Mouse (Mus musculus) right cerebral cortex, postnatal 14 days (tissue): ENCODE measurements around the gene Gm7247.
"Not testable (repeated sequence)": the region's sequence is repeated elsewhere in the genome, so short reads cannot be mapped to it uniquely, and the experiment has no call there.

Experiments used
- DNase-seq: peaks from one replicate; pipeline ENCODE4 v3.0.0; 2022

The Gm7247 gene

DNA sequence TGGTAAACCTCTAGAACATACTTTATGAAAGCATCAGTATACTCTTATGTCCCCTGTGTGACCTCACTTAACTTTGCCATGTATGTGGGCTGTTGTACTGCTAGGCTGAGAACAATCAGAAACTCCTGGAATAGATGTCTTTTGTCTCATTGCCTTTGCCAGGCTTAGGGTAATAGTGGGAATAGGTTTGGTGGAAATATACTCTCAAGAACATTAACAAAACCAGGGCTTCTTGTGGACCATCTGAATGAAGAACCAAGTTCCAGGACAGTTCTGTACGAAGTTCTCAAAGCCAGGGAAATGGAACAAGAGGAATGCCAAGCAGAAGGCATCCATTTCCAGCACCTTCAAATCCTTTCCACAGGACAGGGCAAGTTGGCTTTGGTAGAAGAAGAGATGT is at the start of gene Gm7247:
Gm7247 (plus strand) TSS at position 301 of the 400 bp plus-strand sequence.
- no peak for DNase-seq

DNA sequence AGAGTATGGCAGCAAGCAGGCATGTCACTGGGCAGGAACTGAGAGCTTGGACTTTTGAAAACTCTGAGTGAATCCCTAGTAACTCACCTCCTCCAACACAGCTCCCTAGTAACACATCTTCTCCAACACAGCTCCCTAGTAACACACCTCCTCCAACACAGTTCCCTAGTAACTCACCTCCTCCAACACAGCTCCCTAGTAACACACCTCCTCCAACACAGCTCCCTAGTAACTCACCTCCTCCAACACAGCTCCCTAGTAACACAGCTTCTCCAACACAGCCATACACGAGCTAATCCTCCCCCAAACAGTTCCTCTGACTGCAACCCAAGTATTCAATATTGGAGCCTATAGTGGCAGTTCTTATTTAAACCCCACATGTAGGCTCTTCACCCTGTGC is 37.6 kb upstream of the Gm7247 start:
- DNase-seq = no peak

DNA sequence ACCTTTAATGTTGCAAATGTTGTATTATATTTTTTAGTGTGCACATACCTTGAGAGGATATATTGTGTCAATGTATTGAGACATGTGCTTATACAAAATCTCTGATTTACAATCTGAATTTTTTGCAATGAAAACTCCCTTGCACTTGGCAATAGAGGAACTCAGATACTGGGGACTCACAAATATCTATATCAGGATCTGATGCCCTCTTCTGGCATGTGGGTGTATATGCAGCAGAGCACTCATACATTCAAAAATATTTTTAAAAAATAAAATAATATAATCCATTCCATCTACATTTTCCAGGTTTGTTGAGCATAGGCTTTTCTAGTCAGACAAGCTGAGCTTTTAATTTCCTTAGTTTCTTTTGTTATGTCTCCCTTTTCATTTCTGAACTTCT is 15.5 kb upstream of the Gm7247 start:
- DNase-seq = no peak

DNA sequence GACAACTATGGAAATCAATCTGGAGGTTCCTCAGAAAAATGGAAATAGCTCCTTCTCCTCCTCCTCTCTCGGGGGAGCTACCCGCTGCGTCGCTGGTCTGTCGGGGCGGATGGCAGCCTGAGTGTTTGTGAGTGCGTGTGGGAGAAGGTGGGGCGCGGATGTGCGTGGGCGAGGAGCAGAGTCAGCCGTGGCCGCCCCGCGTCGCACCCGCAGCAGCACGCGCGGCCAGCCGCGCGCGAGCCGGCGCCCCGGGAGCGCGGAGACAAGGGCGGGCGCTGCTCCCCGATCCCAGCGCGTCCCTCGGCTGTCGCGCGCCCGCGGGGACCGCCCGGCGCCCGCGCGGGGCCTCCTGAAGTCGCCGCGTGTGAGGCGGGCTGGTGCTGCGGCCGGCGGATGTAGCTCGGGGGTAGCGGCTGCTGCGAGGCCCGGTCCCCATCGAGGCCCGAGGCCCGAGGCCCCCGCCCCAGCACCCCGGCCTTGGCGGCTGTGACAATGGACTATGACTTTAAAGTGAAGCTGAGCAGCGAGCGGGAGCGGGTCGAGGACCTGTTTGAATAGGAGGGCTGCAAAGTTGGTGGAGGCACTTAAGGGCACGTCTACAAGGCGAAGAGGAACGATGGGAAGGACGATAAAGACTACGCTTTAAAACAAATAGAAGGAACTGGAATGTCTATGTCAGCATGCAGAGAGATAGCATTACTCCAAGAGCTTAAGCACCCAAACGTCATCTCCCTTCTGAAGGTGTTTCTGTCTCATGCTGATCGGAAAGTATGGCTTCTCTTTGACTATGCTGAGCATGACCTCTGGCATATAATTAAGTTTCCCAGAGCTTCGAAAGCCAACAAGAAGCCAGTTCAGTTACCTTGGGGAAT is 3.2 kb upstream of the Gm7247 start:
- peak; percentile 62 for DNase-seq

- no peak for DNase-seq
Measured at GRCm38 (mm10) chr14:51382805-51383204, 21.2 kb downstream of the Gm7247 start.

GRCm38 (mm10) chr14:51384351-51384750 is 22.8 kb downstream of the Gm7247 start:
- no peak for DNase-seq

GRCm38 (mm10) chr14:51385741-51386140 is 24.2 kb downstream of the Gm7247 start:
- no peak for DNase-seq

DNA sequence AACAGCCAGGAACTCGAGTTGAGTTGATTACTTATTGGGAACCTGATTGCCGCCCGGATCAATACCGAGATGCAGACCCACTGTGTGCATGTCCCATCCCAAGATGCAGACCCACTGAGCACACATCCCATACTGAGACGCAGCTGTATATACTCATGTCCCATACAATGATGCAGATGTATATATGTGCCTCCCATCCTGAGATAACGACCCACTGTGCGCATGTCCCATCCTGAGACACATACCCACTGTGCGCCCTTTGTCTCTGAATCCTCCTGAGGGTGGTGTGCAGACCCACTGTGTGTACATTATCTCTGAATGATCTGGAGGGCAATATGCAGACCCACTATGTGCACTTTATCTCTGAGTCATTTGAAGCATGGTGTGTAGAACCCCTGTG is 26.2 kb downstream of the Gm7247 start:
- DNase-seq = no peak

DNA sequence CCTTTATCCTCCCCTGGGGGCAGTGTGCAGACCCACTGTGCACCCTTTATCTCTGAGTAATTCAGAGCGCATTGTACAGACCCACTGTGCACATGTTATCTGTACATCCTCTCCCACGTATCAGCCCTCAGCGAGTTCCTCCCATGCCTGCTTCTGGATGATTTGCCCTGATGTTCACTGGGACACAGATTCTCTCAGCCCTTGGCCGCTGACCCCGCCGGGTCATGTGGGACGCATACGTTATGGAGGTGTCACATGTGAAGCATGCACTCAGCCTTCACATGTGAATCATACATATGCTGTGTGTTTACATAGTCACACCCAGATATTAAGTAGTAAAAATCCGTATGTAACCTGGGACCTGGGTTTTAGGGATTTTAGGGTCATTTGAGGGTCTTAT is 26.7 kb downstream of the Gm7247 start:
- no peak for DNase-seq

DNA sequence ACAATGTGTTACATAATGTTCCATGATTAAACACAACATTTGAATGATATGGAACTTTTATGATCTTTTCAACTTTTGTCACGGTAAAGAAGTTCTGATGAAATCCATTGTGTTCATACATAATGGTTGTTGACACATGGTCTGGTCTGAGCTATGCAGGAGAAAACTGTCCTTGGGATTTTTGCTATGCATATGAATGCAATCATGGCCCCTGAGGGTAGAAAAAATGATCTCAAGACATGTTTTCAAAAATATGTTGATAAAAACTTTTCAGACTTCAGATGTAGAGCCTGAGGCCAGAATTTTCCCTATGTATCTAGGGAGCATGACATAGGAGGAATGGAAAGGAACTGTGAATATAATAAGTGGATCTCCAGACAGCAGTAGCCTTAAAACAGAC is 49.0 kb downstream of the Gm7247 start, which contains the start of gene Vmn2r88:
Vmn2r88 (plus strand) TSS at position 301 of the 400 bp plus-strand sequence.
- DNase-seq = no peak

DNA sequence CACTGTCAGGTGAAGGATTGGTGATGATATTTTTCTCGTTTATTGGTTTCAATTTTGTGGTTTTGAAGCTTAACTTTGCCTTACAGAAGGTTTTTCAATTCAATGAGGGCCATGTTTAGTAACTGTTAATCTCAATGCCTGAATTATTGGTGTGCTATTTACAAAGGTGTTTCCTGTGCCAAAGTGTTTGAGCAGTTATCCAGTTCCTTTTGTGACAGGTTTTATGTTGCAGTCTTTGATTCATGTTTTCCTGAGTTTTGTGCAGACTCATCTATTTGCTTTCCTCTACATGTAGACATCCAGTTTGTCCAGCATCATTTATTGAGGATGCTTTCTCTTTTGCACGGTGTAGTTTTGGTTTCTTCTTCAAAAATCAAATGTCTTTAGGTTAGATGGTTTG is 62.3 kb downstream of the Gm7247 start:
- DNase-seq = no peak

DNA sequence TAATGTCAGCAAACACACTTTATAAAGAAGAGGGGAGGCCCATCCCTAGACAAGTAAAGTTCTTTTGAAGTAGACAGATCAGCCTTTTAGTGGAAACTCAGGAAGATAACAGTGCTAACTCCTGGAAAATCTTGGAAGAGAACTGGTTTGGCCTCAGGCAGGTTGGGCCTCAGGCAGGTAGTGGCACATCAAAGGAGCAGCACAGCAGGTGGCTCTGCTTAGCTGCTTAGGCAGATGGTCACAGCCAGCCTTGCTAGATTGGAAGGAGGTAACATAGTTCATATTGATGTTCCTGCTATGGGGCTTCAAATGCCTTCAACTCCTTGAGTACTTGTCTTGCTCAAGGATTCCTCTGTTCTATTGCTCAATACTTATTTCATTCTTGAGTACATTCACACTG is 68.6 kb downstream of the Gm7247 start:
- not testable (repeated sequence) for DNase-seq

- DNase-seq = no peak
Measured at GRCm38 (mm10) chr14:51434546-51434945, 73.0 kb downstream of the Gm7247 start.

DNA sequence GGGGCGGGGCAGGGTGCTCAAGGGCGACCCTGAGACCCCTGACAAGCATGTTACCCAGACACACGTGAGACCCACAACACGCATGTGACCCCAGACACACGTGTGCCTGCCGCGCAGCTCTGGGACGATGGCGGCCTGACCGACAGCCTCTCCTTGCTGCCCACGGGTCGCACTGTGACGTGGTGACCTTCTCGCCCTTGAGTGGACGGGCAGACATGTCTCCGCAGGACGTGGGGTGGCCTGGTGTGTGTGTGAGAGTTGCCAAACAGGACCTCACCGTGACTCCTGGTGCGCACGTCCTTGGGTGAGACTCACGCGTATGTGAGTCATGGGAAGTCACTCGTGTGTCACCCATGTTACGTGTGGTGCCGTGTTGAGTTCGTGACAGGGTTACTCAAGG is 73.5 kb downstream of the Gm7247 start:
- no peak for DNase-seq

GRCm38 (mm10) chr14:51438955-51439354 is 77.4 kb downstream of the Gm7247 start:
- no peak for DNase-seq

DNA sequence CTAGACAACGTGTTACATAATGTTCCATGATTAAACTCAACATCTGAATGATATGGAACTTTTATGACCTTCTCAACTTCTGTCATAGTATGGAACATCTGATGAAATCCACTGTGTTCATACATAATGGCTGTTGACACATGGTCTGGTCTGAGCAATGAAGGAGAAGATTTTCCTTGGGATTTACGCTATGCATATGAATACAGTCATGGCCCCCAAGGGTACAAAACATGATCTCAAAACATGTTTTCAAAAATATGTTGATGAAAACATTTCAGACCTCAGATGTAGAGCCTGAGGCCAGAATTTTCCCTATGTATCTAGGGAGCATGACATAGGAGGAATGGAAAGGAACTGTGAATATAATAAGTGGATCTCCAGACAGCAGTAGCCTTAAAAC is 90.0 kb downstream of the Gm7247 start, which contains the start of gene Vmn2r89:
Vmn2r89 (plus strand) TSS at position 301 of the 400 bp plus-strand sequence.
- not testable (repeated sequence) for DNase-seq

GRCm38 (mm10) chr14:51480278-51480677 is 118.7 kb downstream of the Gm7247 start:
- DNase-seq = not testable (repeated sequence)

DNA sequence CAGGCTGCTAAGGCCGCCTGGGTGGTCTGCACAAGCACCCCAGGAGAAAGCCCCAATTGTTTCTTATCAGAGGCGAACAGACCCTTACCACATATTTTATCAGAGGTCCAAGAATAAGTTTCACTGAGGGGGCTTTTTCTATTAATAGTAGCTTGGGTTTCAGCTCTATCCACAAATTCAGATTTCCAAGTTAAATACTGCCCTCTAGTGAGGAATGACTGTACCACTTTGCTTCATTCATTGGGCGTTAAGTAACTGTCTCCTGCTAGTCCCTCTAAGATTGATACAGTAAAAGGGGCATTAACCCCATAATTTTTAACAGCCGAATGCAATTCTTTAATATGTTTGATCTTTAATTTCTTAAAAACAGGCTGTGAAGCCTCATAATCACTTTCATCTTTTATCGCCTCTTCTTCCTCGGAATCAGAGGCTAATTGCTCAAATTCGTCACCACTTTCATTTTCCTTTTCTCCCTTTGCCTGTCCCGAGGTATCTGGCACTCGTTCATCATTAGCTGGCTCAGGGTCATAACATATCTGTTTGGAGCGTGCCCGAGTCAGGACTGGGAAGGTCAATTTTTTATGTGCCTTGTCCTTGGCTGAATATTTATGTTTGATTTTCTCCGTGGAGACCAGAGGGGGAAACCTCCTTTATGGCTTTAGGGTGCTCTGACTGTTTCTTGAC is 119.9 kb downstream of the Gm7247 start:
- not testable (repeated sequence) for DNase-seq

DNA sequence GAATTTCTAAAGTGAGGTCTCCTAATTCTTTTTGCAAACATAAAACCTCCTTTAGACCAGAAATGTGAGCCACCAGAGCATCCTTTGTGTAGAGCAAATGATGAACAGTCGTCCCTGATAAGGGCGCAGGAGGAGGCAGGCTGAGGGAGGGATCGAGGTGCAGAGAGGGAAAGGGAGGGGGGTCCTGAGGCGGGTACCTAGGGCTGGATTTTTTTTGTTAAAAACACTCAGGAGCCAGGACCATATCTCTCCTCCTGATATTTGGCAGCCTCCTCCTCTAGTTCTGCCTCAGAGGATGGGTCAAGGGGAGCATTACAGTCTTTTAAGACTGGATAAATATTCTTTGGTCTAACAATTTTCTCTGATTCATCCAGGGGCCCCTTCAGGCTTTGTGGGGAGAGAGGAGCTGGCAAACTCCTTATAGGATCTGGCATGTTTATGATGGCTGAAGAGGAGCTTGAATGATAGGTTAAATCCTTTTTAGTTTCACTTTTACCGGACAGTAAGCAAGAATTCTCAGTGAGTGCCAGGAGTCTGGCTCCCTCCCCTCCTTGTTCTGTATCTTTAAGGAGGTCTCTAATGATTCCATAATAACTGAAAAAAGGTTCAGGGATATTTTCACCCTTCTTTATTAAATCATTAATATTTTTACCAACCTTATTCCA is 120.6 kb downstream of the Gm7247 start:
- DNase-seq = no peak

DNA sequence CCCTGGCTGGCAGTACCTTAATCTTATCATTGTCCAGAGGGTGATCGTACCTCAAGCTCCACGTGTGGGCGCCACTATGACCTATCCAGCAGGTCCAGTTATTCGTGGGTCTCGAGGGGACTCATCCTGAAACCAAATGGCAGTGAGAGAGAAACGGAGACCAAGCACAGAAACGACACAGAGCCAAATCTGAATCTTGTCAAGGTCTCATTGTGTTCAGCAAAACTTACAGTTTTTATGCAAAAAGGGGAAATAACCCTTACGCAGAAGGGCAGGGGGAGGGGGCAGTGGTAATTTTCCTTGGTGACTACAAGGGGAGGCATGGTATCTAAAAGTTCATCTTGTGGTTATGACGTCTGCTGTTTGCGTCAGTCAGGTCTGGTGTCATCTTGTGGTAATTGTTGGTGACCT is 121.4 kb downstream of the Gm7247 start:
- not testable (repeated sequence) for DNase-seq

- no peak for DNase-seq
Measured at GRCm38 (mm10) chr14:51483671-51484070, 122.1 kb downstream of the Gm7247 start.

DNA sequence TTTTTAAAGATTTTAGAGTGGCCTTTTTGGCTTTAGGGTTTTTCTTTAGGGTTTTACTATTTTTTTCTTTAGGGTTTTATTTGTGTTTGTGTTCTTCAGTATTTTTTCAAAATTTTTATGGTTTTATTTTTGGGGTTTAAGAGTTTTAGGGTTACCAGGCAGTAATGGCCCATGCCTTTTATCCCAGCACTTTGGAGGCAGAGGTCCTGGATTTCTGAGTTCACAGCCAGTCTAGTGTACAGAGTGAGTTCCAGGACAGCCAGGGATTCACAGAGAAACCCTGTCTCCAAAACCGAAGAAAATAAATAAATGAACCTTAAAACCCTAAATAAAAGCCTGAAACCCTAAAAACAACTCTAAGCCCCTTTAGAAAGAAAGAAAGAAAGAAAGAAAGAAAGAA is 124.6 kb downstream of the Gm7247 start:
- no peak for DNase-seq

GRCm38 (mm10) chr14:51495781-51496180 is 134.2 kb downstream of the Gm7247 start:
- DNase-seq = no peak
